Mouse (Mus musculus) mouse embryonic stem cell (cell line): ENCODE results near the gene Col15a1.

Experiments
- in situ Hi-C, 2 experiments: fragments of 300-500 bp; cut with MboI; formaldehyde crosslinking; loops; 1 replicate in 1 of 2; 3 replicates in 1 of 2; pipeline ENCODE4 v1.14.3; 2019 to 2020; ENCODE audit warnings: low sequenced_read_pairs in 2 of 2, low pct_unique_long_range_greater_than_20kb in 1 of 2, mixed read lengths in 1 of 2; ENCODE audit not compliant: unreplicated experiment in 1 of 2

The Col15a1 gene

DNA sequence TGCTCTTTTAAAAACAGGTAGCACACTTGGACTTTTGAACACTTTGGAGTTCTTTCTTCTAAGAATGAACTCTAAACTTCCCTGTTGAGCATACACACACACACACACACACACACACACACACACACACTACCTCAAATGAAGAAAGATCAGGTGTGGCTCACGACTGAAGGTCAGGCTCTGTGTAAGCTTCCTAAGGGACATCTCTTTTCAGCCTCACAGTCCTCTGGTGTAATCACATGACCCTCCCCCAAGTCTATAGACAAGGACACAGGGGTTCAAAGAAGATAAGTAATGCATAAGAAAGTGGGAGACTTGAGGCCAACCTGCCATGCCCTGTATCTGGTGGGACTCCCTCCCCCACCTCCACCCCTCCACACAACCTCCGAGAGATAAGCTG lies 82.5 kb downstream of the Col15a1 start:
- in situ Hi-C loops = no loop called here

DNA sequence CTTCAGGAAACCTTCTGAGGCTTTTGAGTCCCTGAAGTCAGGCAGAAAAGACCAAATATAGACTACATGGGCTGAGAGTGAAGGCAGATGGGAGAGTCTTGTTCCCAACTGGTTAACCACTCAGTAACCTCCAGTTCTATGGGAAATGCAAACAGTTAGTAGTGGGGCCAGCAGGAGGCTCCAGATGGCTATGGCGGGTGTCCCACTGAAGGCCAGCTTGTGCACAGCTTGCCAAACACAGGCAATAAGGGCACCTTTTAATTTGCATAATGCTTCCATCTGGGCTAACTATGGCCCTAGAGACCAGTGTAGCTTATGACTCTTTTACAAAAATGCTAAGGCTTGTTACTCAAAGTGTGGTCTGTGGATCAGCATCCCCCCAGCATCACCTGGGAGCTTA lies 83.1 kb downstream of the Col15a1 start:
- in situ Hi-C loops = no loop called here

DNA sequence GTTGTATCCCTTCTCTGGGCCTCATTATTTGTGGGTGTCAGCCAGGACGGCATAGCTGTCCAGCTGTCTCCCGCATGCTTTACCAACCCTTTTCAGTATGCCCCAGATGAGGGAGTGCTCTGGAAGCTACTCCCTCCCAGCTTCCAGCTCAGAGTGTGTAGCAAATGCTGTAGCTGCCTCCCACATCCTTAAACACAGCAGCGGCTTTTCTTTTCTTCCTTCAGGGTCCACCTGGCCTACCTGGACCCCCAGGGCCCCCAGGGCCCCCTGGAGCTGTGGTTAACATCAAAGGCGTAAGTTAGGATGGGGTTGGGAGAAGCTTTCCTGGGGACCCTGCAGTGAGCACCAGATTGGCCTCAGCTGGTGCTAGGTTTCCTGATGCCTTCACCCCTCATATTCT lies 85.0 kb downstream of the Col15a1 start:
- in situ Hi-C loops = no loop called here

DNA sequence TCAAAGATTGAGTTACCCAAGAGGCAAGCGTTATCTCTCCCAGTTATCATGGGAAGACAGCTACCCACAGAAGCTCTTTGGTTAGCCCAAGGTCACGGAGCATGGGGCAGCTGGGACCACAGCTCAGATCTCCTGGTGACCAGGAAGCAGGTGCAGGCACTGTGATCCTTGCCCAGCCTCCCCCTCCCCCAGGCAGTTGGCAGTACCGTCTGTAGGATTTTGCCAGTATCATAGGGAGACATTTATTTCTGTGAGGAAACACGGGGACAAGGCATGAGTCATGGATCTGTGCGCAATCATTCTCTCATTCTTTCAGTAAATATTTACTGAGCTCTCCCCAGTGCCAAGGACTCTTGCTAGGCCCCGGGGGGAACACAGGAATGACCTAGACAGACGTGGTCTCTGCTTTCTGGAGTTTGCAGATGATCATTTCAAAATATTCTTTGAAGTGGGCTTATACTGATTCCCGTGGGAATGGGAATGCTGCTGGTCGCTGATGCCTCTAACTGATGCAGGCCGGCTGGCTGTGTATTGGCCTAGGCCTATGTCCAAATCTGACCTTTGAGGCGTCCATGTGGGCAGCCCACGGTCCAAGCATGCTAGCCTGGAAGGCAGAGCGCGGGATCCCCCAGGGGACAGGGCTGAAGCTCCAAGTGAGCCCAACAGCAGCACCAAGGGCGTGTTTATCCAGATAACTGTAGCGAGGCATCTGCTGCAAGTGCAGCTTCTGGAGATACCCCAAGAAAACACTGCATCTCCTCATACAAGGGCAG lies 86.0 kb downstream of the Col15a1 start:
- in situ Hi-C loops = no loop called here

DNA sequence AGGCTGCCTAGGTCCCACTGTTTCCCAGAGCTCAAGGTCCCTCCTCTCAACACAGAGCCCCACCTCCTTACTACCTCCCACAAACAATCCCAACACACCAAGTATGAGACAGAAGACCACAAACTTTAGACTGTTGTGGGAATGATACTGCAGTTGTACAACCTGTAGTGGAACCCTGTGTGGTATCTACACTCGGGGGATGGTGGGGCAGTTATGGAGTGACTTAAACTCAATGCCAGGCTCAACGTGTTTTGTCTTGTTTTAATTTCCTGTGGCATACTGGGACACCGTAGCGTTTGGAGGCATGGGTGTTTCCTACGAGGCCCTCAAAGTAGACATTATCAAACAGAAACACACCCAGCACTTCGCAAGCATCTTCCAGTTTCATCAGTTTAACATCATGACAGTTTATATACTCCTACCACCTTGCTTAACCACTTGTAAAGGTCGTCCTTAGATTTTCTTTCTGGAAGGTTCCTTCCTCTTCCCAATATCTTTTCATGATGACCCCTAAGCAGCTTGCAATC lies 86.6 kb downstream of the Col15a1 start:
- in situ Hi-C loops = no loop called here

DNA sequence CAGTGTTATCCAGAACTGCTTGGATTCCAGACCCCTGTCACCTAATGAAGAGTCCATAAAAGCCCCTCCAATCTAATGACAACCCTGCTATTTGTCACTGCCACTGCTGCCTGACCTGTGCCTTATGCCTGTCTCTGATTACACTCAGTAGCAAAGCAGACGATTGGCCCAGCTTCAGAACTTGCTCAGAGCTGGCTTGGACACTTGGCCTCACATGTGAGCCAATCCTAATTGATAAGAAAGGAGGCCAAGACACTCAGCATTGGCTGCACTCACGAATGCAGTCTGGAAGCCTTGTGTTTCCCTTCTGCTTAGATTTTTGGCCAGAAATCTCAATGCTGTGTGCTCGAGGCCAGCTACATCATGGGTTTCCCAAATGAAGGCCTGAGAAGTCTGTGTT lies 87.6 kb downstream of the Col15a1 start:
- in situ Hi-C loops = no loop called here

DNA sequence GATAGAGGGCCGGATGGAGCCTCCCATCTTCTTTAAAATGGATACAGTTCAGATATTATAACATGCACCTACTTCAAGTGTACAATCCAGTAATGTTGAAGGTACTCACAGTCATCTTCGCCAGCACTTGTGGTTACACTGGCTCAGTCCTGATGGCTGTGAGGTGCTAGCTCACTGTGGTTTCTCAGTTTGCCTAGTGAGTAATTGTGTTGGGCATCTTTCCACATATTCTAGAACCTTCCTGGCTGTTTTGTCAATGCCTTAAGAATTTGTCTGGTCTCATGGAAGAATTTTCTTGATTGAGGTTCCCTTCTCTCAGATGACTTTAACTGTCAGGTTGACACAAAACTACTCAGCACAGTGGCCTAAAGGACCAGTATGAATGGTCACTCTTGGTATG lies 92.7 kb downstream of the Col15a1 start:
- in situ Hi-C loops = no loop called here

DNA sequence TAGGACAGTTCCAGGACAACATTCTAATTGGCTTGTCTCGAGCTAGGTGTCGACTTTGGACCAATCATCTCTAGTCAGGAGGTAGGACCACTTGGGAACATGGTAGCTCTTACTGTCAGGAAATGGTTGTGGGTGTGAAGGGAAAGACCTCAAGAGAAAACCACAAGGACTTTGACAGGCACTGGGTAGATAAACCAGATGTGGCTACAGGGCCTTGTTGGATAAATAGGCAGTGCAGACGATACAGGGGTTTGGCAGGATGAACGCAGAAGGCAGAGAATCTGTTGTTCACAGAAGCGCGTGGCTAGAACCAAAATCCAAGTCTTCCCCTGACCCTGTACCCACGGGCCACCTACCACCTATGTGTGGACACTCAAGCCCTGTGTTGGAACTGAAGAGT lies 94.6 kb downstream of the Col15a1 start:
- in situ Hi-C loops = no loop called here

DNA sequence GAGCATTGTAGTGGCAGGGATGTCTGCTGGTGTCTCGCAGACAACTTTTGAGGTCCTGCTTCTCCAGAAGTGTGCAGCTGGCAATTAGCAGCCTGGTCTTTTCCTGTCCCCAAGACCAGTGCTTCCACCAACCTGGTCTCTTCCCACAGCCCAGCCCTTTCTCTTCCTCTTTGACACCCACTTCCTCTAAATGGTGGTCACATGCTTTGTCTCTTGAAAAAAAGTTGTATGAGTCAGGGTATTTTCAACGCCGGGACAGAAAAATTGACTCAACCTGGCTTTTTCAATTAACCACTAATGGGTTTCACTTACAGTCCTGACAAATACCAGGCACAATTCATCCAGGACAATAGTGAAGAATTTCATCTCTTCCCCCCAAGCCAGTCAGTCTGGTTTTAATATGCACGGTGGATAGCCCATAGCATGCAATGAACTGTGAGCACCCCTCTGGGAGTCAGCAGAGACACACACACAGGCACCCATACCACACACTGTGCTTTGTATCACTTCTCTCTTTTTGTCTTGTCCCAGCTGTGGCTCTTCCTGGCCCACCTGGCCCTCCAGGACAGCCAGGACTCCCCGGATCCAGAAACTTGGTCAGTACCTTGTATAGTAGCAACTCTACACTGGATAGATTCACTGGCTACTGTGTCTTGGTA lies 95.5 kb downstream of the Col15a1 start:
- in situ Hi-C loops = no loop called here

DNA sequence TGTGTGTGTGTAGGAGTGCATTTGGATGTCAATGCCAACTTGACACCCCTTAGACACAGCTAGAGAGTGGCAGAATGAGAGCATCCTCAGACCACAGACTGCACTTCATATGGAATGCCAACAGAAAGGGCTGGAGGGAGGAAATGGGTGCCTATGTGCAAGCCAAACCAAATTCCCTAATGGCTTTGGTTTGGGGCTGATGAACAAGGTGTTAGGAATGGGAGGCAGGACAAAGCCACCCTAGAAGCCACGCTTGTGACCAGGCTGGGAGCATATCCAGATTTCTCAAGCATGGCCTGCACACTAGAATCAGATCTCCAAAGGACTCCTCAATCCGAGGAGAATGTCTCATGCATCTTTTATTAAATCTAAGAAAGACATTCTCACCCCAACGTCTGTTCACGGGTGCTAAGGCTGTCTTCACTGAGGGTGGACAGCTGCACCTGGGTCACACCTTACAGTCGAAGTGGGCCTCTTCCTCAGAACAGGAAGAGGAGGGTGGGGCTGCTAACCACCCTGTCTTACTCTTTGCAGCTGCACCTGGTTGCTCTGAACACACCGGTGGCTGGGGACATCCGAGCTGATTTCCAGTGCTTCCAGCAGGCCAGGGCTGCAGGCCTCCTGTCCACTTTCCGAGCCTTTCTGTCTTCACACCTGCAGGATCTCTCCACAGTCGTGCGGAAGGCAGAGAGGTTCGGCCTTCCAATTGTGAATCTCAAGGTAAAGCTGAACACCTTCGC lies 102.1 kb downstream of the Col15a1 start:
- in situ Hi-C loops = no loop called here

DNA sequence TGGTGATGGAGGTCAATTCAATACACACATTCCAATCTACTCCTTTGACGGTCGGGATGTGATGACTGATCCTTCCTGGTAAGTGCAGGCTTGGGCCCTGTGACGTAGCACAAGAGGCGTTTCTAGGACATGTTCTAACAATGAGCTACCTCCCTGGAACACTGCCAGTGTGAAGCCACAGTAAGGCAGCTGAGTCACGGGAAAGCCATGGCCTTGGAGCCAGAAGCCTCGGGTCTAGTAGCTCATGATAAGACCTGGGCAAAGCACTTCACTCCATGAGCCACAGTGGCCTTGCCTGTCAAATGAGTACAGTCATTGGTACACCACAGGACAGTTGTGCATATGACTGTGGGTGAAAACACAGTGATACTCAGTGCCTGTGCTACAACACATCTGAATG lies 102.9 kb downstream of the Col15a1 start:
- in situ Hi-C loops = no loop called here

DNA sequence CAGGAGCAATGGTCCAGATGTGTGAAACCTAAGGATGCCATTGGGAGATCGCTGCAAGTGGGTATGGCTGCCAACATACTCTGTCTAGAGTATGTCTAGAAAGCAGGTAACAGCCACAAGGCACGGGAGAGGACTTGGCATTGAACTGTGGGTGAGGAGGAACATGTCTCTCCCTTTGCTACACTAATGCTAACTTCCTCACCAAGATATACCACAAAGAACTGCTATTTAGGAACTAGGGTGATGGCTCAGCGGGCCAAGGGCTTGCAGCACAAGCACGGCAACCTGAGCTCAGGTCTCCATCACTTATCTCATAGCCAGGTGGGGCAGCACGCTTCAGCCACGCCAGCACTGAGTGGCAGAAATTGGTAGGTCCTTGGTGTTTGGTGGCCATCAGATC lies 103.5 kb downstream of the Col15a1 start:
- in situ Hi-C loops = no loop called here

DNA sequence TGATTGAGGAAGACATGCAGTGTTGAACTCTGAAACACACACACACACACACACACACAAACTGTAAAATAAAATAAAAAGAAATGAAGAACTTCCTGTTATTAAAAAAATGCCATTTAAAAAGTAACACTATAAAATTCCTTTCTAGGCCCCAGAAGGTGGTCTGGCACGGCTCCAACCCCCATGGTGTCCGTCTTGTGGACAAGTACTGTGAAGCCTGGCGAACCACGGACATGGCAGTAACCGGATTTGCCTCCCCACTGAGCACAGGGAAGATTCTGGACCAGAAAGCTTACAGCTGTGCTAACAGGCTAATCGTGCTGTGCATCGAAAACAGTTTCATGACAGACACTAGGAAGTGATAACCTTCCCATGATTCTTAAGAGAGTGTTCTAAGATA lies 104.0 kb downstream of the Col15a1 start:
- in situ Hi-C loops = no loop called here

DNA sequence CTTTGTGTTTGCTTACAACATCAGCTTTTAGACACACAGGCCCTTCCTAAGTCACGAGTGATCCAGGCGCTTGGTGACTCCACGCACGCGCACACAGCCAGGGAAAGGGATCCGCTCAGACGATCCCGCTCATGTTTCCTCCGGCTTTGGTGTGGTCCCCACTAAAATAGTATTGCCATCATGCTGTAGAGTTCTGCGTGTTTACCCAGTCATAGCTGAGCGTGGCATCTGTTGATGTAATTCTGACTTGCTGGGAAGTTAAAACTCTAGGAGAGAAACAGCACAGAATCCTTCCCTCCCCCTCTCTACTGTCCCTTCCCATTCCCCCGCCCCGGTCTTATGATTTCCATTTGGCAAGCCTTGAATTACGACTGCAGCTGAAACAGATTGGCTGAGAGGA lies 104.7 kb downstream of the Col15a1 start:
- in situ Hi-C loops = no loop called here

DNA sequence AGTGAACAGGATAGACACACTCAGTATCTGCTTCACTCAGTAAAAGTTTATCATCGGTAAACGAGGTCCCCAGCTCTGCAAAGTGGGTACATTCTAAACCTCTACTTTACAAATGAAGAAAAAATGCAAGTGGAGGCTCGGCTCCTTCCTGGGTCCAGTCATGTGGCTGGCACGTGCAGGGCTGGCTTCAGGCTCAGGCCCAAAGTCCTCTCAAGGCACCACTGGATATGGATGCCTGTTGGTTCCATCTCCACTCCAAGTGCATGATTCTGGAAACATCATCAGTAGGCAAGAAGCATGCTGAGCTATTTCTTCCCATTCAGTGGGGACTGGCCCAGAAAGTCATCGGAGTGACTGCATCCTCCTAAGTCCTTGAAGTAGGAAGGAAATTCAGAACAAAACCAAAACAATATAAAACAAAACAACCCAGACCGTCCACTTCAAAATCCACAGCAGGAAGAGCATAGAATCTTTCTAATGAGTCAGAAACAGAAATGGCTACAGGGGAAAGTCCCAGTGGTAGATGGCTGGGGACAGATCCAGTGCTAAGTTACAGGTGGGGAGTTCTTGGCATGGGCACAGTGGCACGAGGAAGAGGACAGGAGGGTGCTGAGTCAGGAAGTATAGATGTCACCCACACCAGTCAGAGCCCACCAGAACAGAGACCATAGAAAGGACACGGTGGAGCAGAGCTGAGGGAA lies 105.9 kb downstream of the Col15a1 start:
- in situ Hi-C loops = no loop called here

DNA sequence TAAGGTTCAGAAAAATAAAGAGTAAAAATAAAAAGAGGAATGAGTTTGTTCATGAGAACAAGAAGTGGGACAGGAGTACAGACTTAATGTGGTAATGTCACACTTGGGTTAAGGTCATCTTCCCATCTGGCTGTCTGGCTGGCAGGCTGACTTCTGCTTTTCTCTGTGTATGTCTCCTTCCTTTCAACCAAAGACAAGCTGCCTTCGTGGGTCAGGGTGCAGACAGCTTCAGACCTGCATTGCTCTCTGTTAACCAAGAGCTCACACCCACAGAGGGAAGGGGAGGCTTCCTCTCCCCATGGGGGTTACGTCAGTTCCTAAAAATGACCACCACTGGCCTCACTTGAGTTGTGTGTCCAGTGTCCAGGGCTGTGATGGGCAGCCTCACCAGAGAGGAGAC lies 107.5 kb downstream of the Col15a1 start:
- in situ Hi-C loops = no loop called here

DNA sequence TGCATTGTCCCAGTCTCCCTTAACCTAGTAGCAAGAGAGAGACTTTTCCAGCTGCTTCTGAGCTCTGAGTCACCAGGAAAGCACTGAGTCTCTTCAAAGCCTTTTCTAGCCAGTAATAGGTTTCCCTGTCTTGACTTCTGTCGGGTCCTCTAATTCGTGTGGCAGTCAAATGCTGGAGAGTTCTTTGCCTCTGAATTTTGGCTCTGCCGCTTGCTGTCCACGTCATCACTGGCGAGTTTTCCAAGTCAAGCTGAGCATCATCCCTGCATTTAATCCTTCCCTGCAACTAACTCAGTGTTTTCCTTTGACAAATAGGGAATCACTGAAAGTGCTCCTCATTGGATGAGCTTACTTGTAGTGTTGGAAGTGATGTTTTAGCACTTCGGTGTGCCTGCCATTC lies 108.5 kb downstream of the Col15a1 start:
- in situ Hi-C loops = no loop called here

DNA sequence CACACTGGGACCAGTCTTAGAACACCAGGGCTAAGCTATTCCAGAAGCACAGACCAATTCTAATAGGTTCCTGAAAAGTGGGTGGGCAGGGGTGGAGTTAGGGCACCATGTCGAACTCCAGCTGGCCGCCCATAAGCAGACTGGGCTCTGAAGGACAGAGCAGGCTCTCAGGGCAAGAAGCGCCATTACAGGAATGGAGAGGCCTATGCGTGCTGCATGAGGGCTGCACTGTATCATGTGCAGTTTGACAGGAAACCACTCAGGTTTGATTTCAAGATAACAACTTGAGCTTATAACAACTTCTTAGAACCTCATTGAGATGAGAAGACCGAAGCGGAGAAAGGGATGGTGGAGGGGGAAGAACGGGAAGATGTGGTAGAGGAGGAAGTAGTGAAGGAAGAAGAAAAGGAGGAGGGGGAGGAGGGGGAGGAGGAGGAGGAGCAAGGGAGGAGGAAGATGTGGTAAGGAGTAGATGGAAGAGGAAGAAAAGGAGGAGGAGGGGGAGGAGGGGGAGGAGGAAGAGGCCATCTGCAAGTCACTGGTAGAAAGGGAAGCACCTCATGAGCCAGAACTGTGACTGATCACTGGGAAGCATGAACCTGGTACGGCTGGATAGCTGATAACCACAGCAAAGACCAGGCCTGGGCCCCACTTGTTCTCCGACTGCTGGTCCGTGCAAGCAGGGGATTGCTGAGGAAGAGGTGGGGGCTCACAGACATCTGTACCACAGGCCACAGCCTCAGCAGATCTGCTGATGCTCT lies 111.8 kb downstream of the Col15a1 start:
- in situ Hi-C loops = no loop called here
